Mouse (Mus musculus) heart, embryonic 15.5 days (tissue): ENCODE results near the gene Smyd3. TPM values are rescaled to one million over a fixed set of nuclear protein-coding genes. Genes with fewer than 3 reads are reported as not detected.

ENCODE experiments used
- ATAC-seq: fragments of 200-750 bp; cut with Nextera tagmentation; replicated peaks from 2 replicates; pipeline ENCODE4 v1.8.0; 2017; ENCODE audit warnings: low read depth, moderate TSS enrichment; ENCODE audit not compliant: insufficient number of reproducible peaks, insufficient read depth, low FRiP score
- H3K27ac ChIP-seq: fragments of 300-500 bp; sonication (generic); 2 replicates; pipeline ENCODE4 v1.5.1; 2015; ENCODE audit warnings: mild to moderate bottlenecking, inconsistent platforms
- H3K27me3 ChIP-seq: fragments of 300-500 bp; sonication (generic); 2 replicates; pipeline ENCODE4 v1.6.1; 2015; ENCODE audit warnings: inconsistent platforms
- H3K36me3 ChIP-seq: fragments of 300-500 bp; sonication (generic); 2 replicates; pipeline ENCODE4 v1.6.1; 2015; ENCODE audit warnings: mild to moderate bottlenecking, inconsistent platforms
- H3K4me1 ChIP-seq: fragments of 300-500 bp; sonication (generic); replicated peaks from 2 replicates; pipeline ENCODE4 v1.6.1; 2015; ENCODE audit warnings: inconsistent platforms
- H3K4me2 ChIP-seq: fragments of 300-500 bp; sonication (generic); 2 replicates; pipeline ENCODE4 v1.6.1; 2015; ENCODE audit warnings: inconsistent platforms, mild to moderate bottlenecking, moderate library complexity
- H3K4me3 ChIP-seq: fragments of 300-500 bp; sonication (generic); 2 replicates; pipeline ENCODE4 v1.5.1; 2015; ENCODE audit warnings: mild to moderate bottlenecking, inconsistent platforms
- H3K9ac ChIP-seq: fragments of 300-500 bp; sonication (generic); 2 replicates; pipeline ENCODE4 v1.6.1; 2015; ENCODE audit warnings: mild to moderate bottlenecking, inconsistent platforms
- H3K9me3 ChIP-seq: fragments of 300-500 bp; sonication (generic); replicated peaks from 2 replicates; pipeline ENCODE4 v1.6.1; 2016; ENCODE audit warnings: inconsistent platforms
- WGBS: fragments of 180-500 bp; shearing (Covaris S2); methylation state at CpG from one replicate; pipeline ENCODE4 v1.1.7; 2015; ENCODE audit warnings: mixed read lengths; 5-methylcytosine and 5-hydroxymethylcytosine counted together
- polyA plus RNA-seq: library from polyadenylated mRNA; unstranded; fragments of >200 nt; fragmentation: Nextera tagmentation; extraction: Ambion mirVana; gene quantifications from 2 replicates; pipeline ENCODE4 v1.2.1, GENCODE M21; 2015

The Smyd3 gene
- polyA plus RNA-seq, 1 experiment from 2014 or later: 9.1 TPM

DNA sequence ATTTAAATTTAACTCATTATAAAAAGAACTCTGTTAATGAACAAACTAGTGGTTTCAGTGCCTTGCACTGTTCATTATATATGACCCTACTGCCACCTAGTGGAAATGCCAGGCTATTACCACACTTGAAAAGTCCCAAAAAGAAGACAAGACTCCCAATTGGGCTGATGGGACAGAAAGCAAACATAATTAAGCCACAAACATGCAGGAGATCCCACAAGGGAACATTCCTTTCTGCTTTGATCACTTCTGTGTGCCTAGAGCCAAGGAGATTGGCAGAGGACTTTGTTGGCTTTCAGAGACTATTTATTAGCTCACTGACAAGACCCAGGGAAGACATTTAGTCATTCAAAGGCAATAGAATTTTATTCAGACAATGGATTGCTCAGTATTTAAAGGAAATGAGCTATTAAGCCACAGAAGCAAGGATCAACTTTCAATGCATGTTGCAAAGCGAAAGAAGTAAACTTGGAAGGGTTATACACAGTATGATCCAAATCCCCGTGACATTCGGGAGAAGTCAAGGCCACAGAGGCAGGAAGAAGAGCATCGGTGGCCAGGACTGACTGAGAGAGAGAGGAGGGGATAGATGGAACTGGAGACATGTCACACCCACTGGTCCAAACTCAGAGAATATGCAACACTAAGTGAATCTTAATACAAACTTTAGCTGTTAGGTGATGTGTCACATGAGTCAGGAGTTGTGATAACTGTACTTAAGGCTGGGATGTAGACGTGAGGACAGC lies 40.5 kb downstream of the Smyd3 start:
- H3K27ac ChIP-seq: no peak overlapping the region
- 0 out of 2 replicates have a peak, but pooled peaks cover 3% of the 10 kb centered on the region for H3K4me1 ChIP-seq
- H3K9ac ChIP-seq: no peak overlapping the region
- WGBS: 72% methylated on average over 5 of the region's 5 CpGs
- no peaks in the 10 kb centered on the region for H3K27me3 ChIP-seq
- H3K36me3 ChIP-seq: peaks cover 7% of the 10 kb centered on the region; the same call in 1 of the 2 replicates
- H3K4me2 ChIP-seq: no peak overlapping the region
- no peak overlapping the region for H3K4me3 ChIP-seq
- H3K9me3 ChIP-seq: no peaks in the 10 kb centered on the region
- no peak for ATAC-seq

- Histone ChIP-seq H3K4me1 (0 out of 2 replicates have a peak, but pooled peaks cover 3% of the 10 kb centered on the region), H3K9ac (no peak overlapping the region), H3K9me3 (no peaks in the 10 kb centered on the region), H3K27me3 (no peaks in the 10 kb centered on the region), H3K27ac (no peak overlapping the region), H3K4me2 (no peak overlapping the region), H3K4me3 (no peak overlapping the region), H3K36me3 (peaks cover 7% of the 10 kb centered on the region; the same call in 1 of the 2 replicates)
- 42% methylated on average over 6 of the region's 6 CpGs for WGBS
- ATAC-seq: 0 out of 2 replicates have a peak, but pooled peaks have one; percentile 31
Observed at GRCm38 (mm10) chr1:179476461-179477156, 41.2 kb downstream of the Smyd3 start.

DNA sequence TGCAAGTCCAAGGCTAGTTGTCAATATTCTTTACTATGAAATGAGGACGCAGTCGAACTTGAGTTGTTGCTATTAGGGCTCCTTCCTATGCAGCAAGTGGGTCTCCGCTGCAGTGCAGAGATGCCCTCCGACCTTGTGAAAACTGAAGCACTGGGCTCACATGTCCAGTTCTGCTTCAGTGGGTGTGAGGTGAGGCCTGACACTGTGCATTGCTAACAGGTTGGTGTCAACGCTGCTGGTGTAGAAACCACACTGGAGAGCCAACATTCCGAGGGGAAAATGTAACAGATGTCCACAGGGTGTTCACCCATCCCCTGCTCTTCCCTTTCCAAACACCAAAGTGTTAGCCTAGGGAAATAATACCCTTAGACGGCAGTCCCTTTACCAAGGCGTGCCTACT lies 43.1 kb downstream of the Smyd3 start:
- WGBS: 56% methylated on average over 8 of the region's 8 CpGs
- H3K9ac ChIP-seq: no peak overlapping the region
- no peak overlapping the region for H3K4me3 ChIP-seq
- H3K9me3 ChIP-seq: no peaks in the 10 kb centered on the region
- H3K27me3 ChIP-seq: no peaks in the 10 kb centered on the region
- H3K4me2 ChIP-seq: no peak overlapping the region
- no peak for ATAC-seq
- 0 out of 2 replicates have a peak, but pooled peaks cover 3% of the 10 kb centered on the region for H3K4me1 ChIP-seq
- H3K27ac ChIP-seq: no peak overlapping the region
- H3K36me3 ChIP-seq: peaks cover 7% of the 10 kb centered on the region; the same call in 1 of the 2 replicates

GRCm38 (mm10) chr1:179473920-179474643 lies 43.8 kb downstream of the Smyd3 start:
- WGBS: 69% methylated on average over 17 of the region's 17 CpGs
- no peak overlapping the region for H3K9ac ChIP-seq
- no peaks in the 10 kb centered on the region for H3K9me3 ChIP-seq
- no peaks in the 10 kb centered on the region for H3K27me3 ChIP-seq
- 0 out of 2 replicates have a peak, but pooled peaks cover 3% of the 10 kb centered on the region for H3K4me1 ChIP-seq
- no peak overlapping the region for H3K4me2 ChIP-seq
- H3K4me3 ChIP-seq: no peak overlapping the region
- no peak overlapping the region for H3K27ac ChIP-seq
- peaks cover 7% of the 10 kb centered on the region; the same call in 1 of the 2 replicates for H3K36me3 ChIP-seq
- no peak for ATAC-seq

GRCm38 (mm10) chr1:179467970-179468369 lies 49.9 kb downstream of the Smyd3 start:
- no peak for ATAC-seq
- WGBS: 88% methylated on average over 8 of the region's 8 CpGs

DNA sequence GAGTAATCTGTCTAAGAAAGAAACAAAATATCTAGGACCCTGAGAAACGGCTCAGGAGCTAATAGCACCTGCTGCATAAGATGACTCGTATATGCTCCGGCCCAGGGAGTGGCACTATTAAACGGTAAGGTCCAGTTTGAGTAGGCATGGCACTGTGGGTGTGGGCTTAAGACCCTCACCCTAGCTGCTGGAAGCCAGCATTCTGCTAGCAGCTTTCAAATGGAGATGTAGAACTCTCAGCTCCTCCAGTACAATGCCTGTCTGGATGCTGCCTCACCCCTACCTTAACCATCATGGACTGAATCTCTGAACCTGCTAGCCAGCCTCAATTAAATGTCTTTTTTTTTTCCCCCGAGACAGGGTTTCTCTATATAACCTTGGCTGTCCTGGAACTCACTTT lies 55.5 kb downstream of the Smyd3 start:
- H3K4me2 ChIP-seq: no peak overlapping the region
- H3K9ac ChIP-seq: no peak overlapping the region
- no peaks in the 10 kb centered on the region for H3K9me3 ChIP-seq
- H3K27ac ChIP-seq: no peak overlapping the region
- H3K4me3 ChIP-seq: no peak overlapping the region
- H3K27me3 ChIP-seq: no peaks in the 10 kb centered on the region
- 87% methylated on average over 5 of the region's 5 CpGs for WGBS
- H3K4me1 ChIP-seq: 0 out of 2 replicates have a peak, but pooled peaks cover 3% of the 10 kb centered on the region
- no peaks in the 10 kb centered on the region for H3K36me3 ChIP-seq
- no peak for ATAC-seq

More at GRCm38 (mm10) chr1:179467970-179468369, 49.9 kb downstream of the Smyd3 start:
- H3K27me3 ChIP-seq: no peaks in the 10 kb centered on the region
- H3K27ac ChIP-seq: no peak overlapping the region
- no peak overlapping the region for H3K4me3 ChIP-seq
- no peaks in the 10 kb centered on the region for H3K4me1 ChIP-seq
- peaks cover 5% of the 10 kb centered on the region; the same call in 1 of the 2 replicates for H3K36me3 ChIP-seq
- H3K4me2 ChIP-seq: no peak overlapping the region
- H3K9ac ChIP-seq: no peak overlapping the region
- H3K9me3 ChIP-seq: no peaks in the 10 kb centered on the region

DNA sequence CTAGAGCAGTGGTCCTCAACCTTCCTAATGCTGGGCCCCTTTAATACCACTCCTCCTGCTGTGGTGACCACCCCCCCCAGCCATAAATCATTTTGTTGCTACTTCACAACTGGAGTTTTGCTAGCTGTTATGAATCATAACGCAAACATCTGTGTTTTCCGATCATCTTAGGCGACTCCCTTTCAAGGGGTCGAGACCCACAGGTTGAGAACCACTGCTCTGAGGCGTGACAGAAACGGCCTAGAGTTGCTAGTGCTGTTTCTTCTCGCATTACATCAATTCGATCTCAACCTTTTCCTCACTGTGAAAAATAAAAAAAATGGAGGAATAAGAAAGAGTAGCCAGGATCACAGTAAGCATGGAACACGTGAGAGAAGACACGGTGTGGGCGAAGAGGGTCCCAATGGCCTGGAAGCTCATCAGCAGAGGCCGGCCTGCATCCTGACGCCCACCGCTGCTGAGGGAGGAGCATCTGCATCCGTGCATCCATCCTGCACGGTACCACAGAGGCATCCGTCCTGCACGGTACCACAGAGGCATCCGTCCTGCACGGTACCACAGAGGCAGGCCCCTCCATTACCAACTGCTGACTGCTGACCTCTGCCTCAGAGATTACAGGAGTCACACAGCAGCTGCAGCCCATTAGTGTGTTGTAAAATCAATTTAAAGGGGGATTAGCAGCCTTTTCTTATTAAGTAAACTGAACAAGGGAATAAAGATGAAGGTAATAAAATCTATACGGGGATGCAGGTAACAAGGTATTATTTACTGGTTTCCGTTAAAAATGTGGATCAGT lies 56.6 kb downstream of the Smyd3 start:
- no peak overlapping the region for H3K4me2 ChIP-seq
- H3K9ac ChIP-seq: no peak overlapping the region
- WGBS: 79% methylated on average over 22 of the region's 22 CpGs
- no peaks in the 10 kb centered on the region for H3K27me3 ChIP-seq
- H3K36me3 ChIP-seq: no peaks in the 10 kb centered on the region
- H3K4me1 ChIP-seq: 0 out of 2 replicates have a peak, but pooled peaks cover 3% of the 10 kb centered on the region
- no peak overlapping the region for H3K4me3 ChIP-seq
- no peaks in the 10 kb centered on the region for H3K9me3 ChIP-seq
- ATAC-seq: no peak
- no peak overlapping the region for H3K27ac ChIP-seq

- Histone ChIP-seq H3K9ac (no peak overlapping the region), H3K4me2 (no peak overlapping the region), H3K9me3 (no peaks in the 10 kb centered on the region), H3K36me3 (no peaks in the 10 kb centered on the region), H3K27me3 (no peaks in the 10 kb centered on the region), H3K4me3 (no peak overlapping the region), H3K4me1 (peaks cover 13% of the 10 kb centered on the region), H3K27ac (peak overlapping the region; percentile 38; the same call in 1 of the 2 replicates)
- ATAC-seq: no peak
- 76% methylated on average over 10 of the region's 10 CpGs for WGBS
Observed at GRCm38 (mm10) chr1:179458987-179459368, 58.9 kb downstream of the Smyd3 start.

- H3K9ac ChIP-seq: no peak overlapping the region
- no peak overlapping the region for H3K4me3 ChIP-seq
- H3K4me1 ChIP-seq: peaks cover 15% of the 10 kb centered on the region
- no peaks in the 10 kb centered on the region for H3K27me3 ChIP-seq
- H3K36me3 ChIP-seq: no peaks in the 10 kb centered on the region
- peak overlapping the region; percentile 38; the same call in 1 of the 2 replicates for H3K27ac ChIP-seq
- no peak for ATAC-seq
- H3K9me3 ChIP-seq: no peaks in the 10 kb centered on the region
- no peak overlapping the region for H3K4me2 ChIP-seq
- 61% methylated on average over 9 of the region's 9 CpGs for WGBS
Observed at GRCm38 (mm10) chr1:179458236-179458986, 59.4 kb downstream of the Smyd3 start.

GRCm38 (mm10) chr1:179454600-179454999 lies 63.2 kb downstream of the Smyd3 start:
- no peak overlapping the region for H3K4me3 ChIP-seq
- WGBS: 41% methylated on average over 6 of the region's 6 CpGs
- no peak for ATAC-seq
- no peaks in the 10 kb centered on the region for H3K36me3 ChIP-seq
- H3K4me2 ChIP-seq: 0 out of 2 replicates have a peak overlapping the region, but pooled peaks have one; percentile 1
- H3K4me1 ChIP-seq: peaks cover 15% of the 10 kb centered on the region
- no peak overlapping the region for H3K9ac ChIP-seq
- 0 out of 2 replicates have a peak overlapping the region, but pooled peaks have one; percentile 20 for H3K27ac ChIP-seq
- H3K27me3 ChIP-seq: no peaks in the 10 kb centered on the region
- no peaks in the 10 kb centered on the region for H3K9me3 ChIP-seq
